Mouse (Mus musculus): ENCODE measurements around the gene Rundc3a. TPM values are rescaled to one million over a fixed set of nuclear protein-coding genes. Genes with fewer than 3 reads are reported as not detected.

Rundc3a gene
- polyA plus RNA-seq, 1 experiment from 2014 or later = 106 TPM

DNA sequence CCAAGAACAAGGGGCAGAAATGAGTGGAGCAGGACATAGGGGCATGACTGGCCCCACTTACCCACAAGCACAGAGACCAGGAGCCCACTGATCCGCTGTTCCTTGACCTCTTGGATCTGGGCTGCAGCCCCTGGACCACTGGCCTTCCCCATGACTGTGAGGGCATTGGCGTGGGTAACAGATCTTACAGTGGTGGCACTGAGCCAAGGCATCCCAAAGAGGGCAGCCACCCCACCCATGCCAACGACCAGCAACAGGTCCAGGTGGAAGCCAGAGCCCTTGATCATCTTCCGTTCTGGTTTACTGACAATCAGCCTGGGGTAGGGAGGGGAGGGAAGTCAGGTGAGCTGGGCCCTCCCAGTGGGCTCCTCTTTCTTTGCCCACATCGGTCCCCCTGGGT lies 40.8 kb upstream of the Rundc3a start:
- no peak overlapping the region for H3K4me2 ChIP-seq (replicated peaks)
- no peaks in the 10 kb centered on the region for H3K36me3 ChIP-seq (replicated peaks; ENCODE audit: control insufficient read depth, insufficient read depth)
- no peak overlapping the region for H3K9ac ChIP-seq
- H3K4me3 ChIP-seq (replicated peaks; ENCODE audit: low read length) = no peak overlapping the region
- H3K27me3 ChIP-seq (ENCODE audit: control insufficient read depth, insufficient read depth, low read length) = no peaks in the 10 kb centered on the region
- ATAC-seq (ENCODE audit: low FRiP score) (no peak), DNase-seq (ENCODE audit: low spot score) (no peak)
- no peak overlapping the region for H3K27ac ChIP-seq
- H3K9me3 ChIP-seq (ENCODE audit: control insufficient read depth, low read length) = no peaks in the 10 kb centered on the region
- H3K4me1 ChIP-seq (replicated peaks; ENCODE audit: control insufficient read depth, insufficient read depth, low read length) = no peaks in the 10 kb centered on the region
- 60% methylated on average over 5 of the region's 5 CpGs for WGBS

DNA sequence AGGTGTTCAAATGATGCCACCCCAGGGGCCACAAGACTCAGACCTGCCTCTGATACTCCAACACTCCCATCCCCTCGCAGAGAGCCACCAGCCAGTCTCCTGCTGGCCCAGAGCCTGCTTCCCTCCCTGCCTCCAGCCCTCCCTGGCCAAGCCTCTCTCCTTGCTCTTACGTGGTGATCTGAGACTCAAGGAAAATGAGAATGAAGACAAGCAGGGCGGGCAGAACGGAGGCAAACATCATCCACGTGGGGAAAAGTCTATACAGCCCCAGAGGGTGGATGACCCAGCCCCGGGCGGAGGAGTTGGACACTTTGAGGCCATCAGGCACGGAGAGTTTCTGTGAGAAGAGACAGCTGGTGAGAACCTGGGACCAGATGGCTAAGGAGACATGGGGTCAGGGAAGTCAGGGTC lies 40.2 kb upstream of the Rundc3a start:
- Histone ChIP-seq H3K9ac (no peak overlapping the region), H3K27ac (no peak overlapping the region), H3K4me3 (replicated peaks; ENCODE audit: low read length) (no peak overlapping the region), H3K4me2 (replicated peaks) (no peak overlapping the region), H3K9me3 (ENCODE audit: control insufficient read depth, low read length) (no peaks in the 10 kb centered on the region), H3K4me1 (replicated peaks; ENCODE audit: control insufficient read depth, insufficient read depth, low read length) (no peaks in the 10 kb centered on the region), H3K27me3 (ENCODE audit: control insufficient read depth, insufficient read depth, low read length) (no peaks in the 10 kb centered on the region), H3K36me3 (replicated peaks; ENCODE audit: control insufficient read depth, insufficient read depth) (no peaks in the 10 kb centered on the region)
- DNase-seq (ENCODE audit: low spot score) = no peak
- no peak for ATAC-seq (ENCODE audit: low FRiP score)
- 50% methylated on average over 8 of the region's 8 CpGs for WGBS

- no peaks in the 10 kb centered on the region for H3K36me3 ChIP-seq (replicated peaks; ENCODE audit: control insufficient read depth, insufficient read depth)
- no peaks in the 10 kb centered on the region for H3K9me3 ChIP-seq (ENCODE audit: control insufficient read depth, low read length)
- 94% methylated on average over 3 of the region's 3 CpGs for WGBS
- ATAC-seq (ENCODE audit: low FRiP score) (no peak), DNase-seq (ENCODE audit: low spot score) (no peak)
- H3K4me1 ChIP-seq (replicated peaks; ENCODE audit: control insufficient read depth, insufficient read depth, low read length) = no peaks in the 10 kb centered on the region
- no peak overlapping the region for H3K9ac ChIP-seq
- H3K27me3 ChIP-seq (ENCODE audit: control insufficient read depth, insufficient read depth, low read length) = no peaks in the 10 kb centered on the region
- no peak overlapping the region for H3K27ac ChIP-seq
- H3K4me3 ChIP-seq (replicated peaks; ENCODE audit: low read length) = no peak overlapping the region
- no peak overlapping the region for H3K4me2 ChIP-seq (replicated peaks)
These were observed 37.7 kb upstream of the Rundc3a start for GRCm38 (mm10) chr11:102355501-102355900.

- H3K4me1 ChIP-seq (replicated peaks; ENCODE audit: control insufficient read depth, insufficient read depth, low read length) = no peaks in the 10 kb centered on the region
- DNase-seq (ENCODE audit: low spot score) = no peak
- H3K9me3 ChIP-seq (ENCODE audit: control insufficient read depth, low read length) = no peaks in the 10 kb centered on the region
- no peaks in the 10 kb centered on the region for H3K36me3 ChIP-seq (replicated peaks; ENCODE audit: control insufficient read depth, insufficient read depth)
- H3K9ac ChIP-seq = no peak overlapping the region
- no peak overlapping the region for H3K4me3 ChIP-seq (replicated peaks; ENCODE audit: low read length)
- H3K27me3 ChIP-seq (ENCODE audit: control insufficient read depth, insufficient read depth, low read length) = no peaks in the 10 kb centered on the region
- no peak for ATAC-seq (ENCODE audit: low FRiP score)
- no peak overlapping the region for H3K27ac ChIP-seq
- H3K4me2 ChIP-seq (replicated peaks) = no peak overlapping the region
- WGBS = 83% methylated on average over 12 of the region's 12 CpGs
These were observed 37.0 kb upstream of the Rundc3a start for GRCm38 (mm10) chr11:102356190-102356589.

- no peak overlapping the region for H3K4me3 ChIP-seq (replicated peaks; ENCODE audit: low read length)
- no peaks in the 10 kb centered on the region for H3K4me1 ChIP-seq (replicated peaks; ENCODE audit: control insufficient read depth, insufficient read depth, low read length)
- H3K9me3 ChIP-seq (ENCODE audit: control insufficient read depth, low read length) = no peaks in the 10 kb centered on the region
- no peak overlapping the region for H3K27ac ChIP-seq
- 77% methylated on average over 31 of the region's 31 CpGs for WGBS
- DNase-seq (ENCODE audit: low spot score) (no peak), ATAC-seq (ENCODE audit: low FRiP score) (no peak)
- no peaks in the 10 kb centered on the region for H3K27me3 ChIP-seq (ENCODE audit: control insufficient read depth, insufficient read depth, low read length)
- no peak overlapping the region for H3K9ac ChIP-seq
- H3K36me3 ChIP-seq (replicated peaks; ENCODE audit: control insufficient read depth, insufficient read depth) = no peaks in the 10 kb centered on the region
- H3K4me2 ChIP-seq (replicated peaks) = no peak overlapping the region
These were observed 36.4 kb upstream of the Rundc3a start for GRCm38 (mm10) chr11:102356636-102357350.

DNA sequence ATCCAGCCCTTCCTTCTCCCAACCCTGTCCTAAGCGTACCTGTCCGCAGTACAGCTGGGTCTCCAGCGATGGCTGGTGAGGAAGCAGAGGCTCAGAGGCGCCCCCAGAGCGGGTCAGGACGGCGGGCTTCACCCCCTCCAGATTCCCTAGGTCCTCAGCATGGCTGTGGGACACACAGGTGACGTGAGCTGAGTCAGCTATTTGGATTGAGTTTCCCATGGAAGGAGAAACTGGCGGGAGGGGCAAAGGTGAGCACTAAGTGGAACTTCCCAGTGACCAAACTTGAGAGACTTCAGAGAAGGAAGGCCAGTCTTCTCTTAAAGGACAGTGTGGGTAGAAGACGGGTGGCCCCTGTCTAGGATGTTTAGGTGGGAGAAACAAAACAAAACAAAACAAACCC lies 34.8 kb upstream of the Rundc3a start:
- no peak overlapping the region for H3K4me3 ChIP-seq (replicated peaks; ENCODE audit: low read length)
- H3K36me3 ChIP-seq (replicated peaks; ENCODE audit: control insufficient read depth, insufficient read depth) = no peaks in the 10 kb centered on the region
- no peak for DNase-seq (ENCODE audit: low spot score)
- no peak overlapping the region for H3K27ac ChIP-seq
- no peak overlapping the region for H3K9ac ChIP-seq
- H3K9me3 ChIP-seq (ENCODE audit: control insufficient read depth, low read length) = no peaks in the 10 kb centered on the region
- WGBS = 71% methylated on average over 10 of the region's 10 CpGs
- H3K4me1 ChIP-seq (replicated peaks; ENCODE audit: control insufficient read depth, insufficient read depth, low read length) = no peaks in the 10 kb centered on the region
- no peaks in the 10 kb centered on the region for H3K27me3 ChIP-seq (ENCODE audit: control insufficient read depth, insufficient read depth, low read length)
- no peak overlapping the region for H3K4me2 ChIP-seq (replicated peaks)
- ATAC-seq (ENCODE audit: low FRiP score) = no peak

DNA sequence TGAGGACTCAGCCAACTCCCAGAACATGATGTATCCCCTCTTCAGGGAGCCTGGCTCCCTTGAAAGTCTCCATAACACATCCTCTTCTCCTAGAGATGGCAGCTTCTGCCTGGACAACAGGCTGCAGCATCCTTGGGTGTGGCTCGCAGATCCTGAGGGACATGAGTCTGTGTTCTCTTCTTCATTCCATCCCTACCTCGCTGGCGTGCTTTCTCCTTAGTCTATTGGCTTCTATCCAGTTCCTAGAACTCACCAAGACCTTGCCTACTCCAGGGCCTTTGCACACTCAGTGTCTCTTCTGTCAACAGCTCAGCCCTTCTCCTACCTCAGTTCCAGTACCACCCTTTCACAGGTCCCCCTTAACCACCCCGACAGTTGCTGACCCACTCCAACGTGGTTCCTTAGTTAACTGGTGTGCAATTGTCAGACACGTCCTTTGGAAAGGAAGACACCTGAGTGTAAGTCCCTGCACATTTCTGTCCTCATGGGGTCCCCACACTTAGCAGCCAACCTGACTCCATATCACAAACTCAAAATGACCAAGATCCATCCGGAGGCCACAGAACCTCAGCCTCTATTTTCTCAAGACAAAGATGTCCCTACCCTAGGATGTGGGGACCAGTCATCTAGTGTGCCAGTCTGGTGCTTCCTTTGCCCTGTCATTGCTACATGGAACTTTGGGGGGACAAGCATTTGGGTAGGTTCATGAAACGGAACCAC lies 31.3 kb upstream of the Rundc3a start:
- H3K27ac ChIP-seq = no peak overlapping the region
- DNase-seq (ENCODE audit: low spot score) (no peak), ATAC-seq (ENCODE audit: low FRiP score) (no peak)
- H3K27me3 ChIP-seq (ENCODE audit: control insufficient read depth, insufficient read depth, low read length) = no peaks in the 10 kb centered on the region
- no peaks in the 10 kb centered on the region for H3K9me3 ChIP-seq (ENCODE audit: control insufficient read depth, low read length)
- H3K9ac ChIP-seq = no peak overlapping the region
- no peaks in the 10 kb centered on the region for H3K4me1 ChIP-seq (replicated peaks; ENCODE audit: control insufficient read depth, insufficient read depth, low read length)
- WGBS = 89% methylated on average over 8 of the region's 8 CpGs
- no peak overlapping the region for H3K4me2 ChIP-seq (replicated peaks)
- H3K36me3 ChIP-seq (replicated peaks; ENCODE audit: control insufficient read depth, insufficient read depth) = no peaks in the 10 kb centered on the region
- H3K4me3 ChIP-seq (replicated peaks; ENCODE audit: low read length) = no peak overlapping the region

DNA sequence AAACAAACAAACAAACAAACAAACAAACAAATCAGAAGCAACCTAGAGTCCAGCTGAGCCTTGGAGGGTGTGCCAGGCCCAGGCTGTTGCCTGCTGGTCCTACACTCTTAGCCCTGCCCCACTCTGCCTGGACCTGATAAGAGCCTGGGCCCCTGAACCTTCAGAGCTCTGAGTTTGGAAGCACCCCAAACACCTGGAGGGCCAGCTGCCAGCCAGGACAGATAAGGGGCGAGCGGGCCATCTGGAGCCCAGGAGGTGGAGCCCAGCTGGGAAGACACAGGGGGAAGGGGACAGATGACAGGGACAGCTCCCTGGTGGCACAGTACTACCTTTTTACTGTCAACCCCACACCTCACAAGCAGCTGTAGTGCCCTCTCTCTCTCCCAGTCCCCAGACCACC lies 29.6 kb upstream of the Rundc3a start:
- Histone ChIP-seq H3K36me3 (replicated peaks; ENCODE audit: control insufficient read depth, insufficient read depth) (no peaks in the 10 kb centered on the region), H3K9me3 (ENCODE audit: control insufficient read depth, low read length) (no peaks in the 10 kb centered on the region), H3K27ac (no peak overlapping the region), H3K4me1 (replicated peaks; ENCODE audit: control insufficient read depth, insufficient read depth, low read length) (no peaks in the 10 kb centered on the region), H3K4me2 (replicated peaks) (no peak overlapping the region), H3K27me3 (ENCODE audit: control insufficient read depth, insufficient read depth, low read length) (no peaks in the 10 kb centered on the region), H3K4me3 (replicated peaks; ENCODE audit: low read length) (no peak overlapping the region), H3K9ac (no peak overlapping the region)
- DNase-seq (ENCODE audit: low spot score) (no peak), ATAC-seq (ENCODE audit: low FRiP score) (no peak)
- 72% methylated on average over 2 of the region's 2 CpGs for WGBS

- H3K27ac ChIP-seq = no peak overlapping the region
- 80% methylated on average over 14 of the region's 14 CpGs for WGBS
- ATAC-seq (ENCODE audit: low FRiP score) = no peak
These were observed 28.4 kb upstream of the Rundc3a start for GRCm38 (mm10) chr11:102364570-102365371.

More at GRCm38 (mm10) chr11:102364570-102365371, 28.4 kb upstream of the Rundc3a start:
- Histone ChIP-seq H3K4me3 (replicated peaks; ENCODE audit: low read length) (no peak overlapping the region), H3K36me3 (replicated peaks; ENCODE audit: control insufficient read depth, insufficient read depth) (no peaks in the 10 kb centered on the region), H3K4me1 (replicated peaks; ENCODE audit: control insufficient read depth, insufficient read depth, low read length) (no peaks in the 10 kb centered on the region), H3K9ac (no peak overlapping the region), H3K4me2 (replicated peaks) (no peak overlapping the region), H3K27me3 (ENCODE audit: control insufficient read depth, insufficient read depth, low read length) (no peaks in the 10 kb centered on the region), H3K9me3 (ENCODE audit: control insufficient read depth, low read length) (no peaks in the 10 kb centered on the region)
- no peak for DNase-seq (ENCODE audit: low spot score)
